Mouse (Mus musculus): ENCODE results near the gene Chd1.

Chd1 gene

GRCm38 (mm10) chr17:15812136-15812778 lies 107.5 kb downstream of the Chd1 start:
- DNase-seq (ENCODE audit: low spot score): no peak

- DNase-seq (ENCODE audit: low spot score): no peak
These were observed 109.0 kb downstream of the Chd1 start for GRCm38 (mm10) chr17:15813658-15814212.

GRCm38 (mm10) chr17:15815312-15816018 lies 110.7 kb downstream of the Chd1 start:
- DNase-seq (ENCODE audit: low spot score): no peak

GRCm38 (mm10) chr17:15816379-15817095 lies 111.8 kb downstream of the Chd1 start:
- no peak for DNase-seq (ENCODE audit: low spot score)

GRCm38 (mm10) chr17:15817096-15817450 lies 112.3 kb downstream of the Chd1 start:
- DNase-seq (ENCODE audit: low spot score): no peak

GRCm38 (mm10) chr17:15817634-15818033 lies 112.9 kb downstream of the Chd1 start:
- DNase-seq (ENCODE audit: low spot score): no peak

GRCm38 (mm10) chr17:15818372-15818771 lies 113.6 kb downstream of the Chd1 start:
- DNase-seq (ENCODE audit: low spot score): no peak

- DNase-seq (ENCODE audit: low spot score): no peak
These were observed 115.4 kb downstream of the Chd1 start for GRCm38 (mm10) chr17:15820146-15820545.

GRCm38 (mm10) chr17:15820761-15821160 lies 116.0 kb downstream of the Chd1 start:
- no peak for DNase-seq (ENCODE audit: low spot score)

GRCm38 (mm10) chr17:15821706-15822105 lies 116.9 kb downstream of the Chd1 start:
- no peak for DNase-seq (ENCODE audit: low spot score)
